Mouse (Mus musculus): Measurements from ENCODE around the gene Itgb6. TPM values are rescaled to one million over a fixed set of nuclear protein-coding genes. Genes with fewer than 3 reads are reported as not detected.

Gene Itgb6
- total and polyA plus RNA-seq, 2 experiments from 2014 or later: 0.43 TPM; not detected in 1

GRCm38 (mm10) chr2:60659993-60660392 is 62.5 kb downstream of the Itgb6 start:
- no peaks in the 10 kb centered on the region for H3K36me3 ChIP-seq (ENCODE audit: insufficient read depth)
- 96% methylated on average over 4 of the region's 4 CpGs for WGBS
- no peak for ATAC-seq

DNA sequence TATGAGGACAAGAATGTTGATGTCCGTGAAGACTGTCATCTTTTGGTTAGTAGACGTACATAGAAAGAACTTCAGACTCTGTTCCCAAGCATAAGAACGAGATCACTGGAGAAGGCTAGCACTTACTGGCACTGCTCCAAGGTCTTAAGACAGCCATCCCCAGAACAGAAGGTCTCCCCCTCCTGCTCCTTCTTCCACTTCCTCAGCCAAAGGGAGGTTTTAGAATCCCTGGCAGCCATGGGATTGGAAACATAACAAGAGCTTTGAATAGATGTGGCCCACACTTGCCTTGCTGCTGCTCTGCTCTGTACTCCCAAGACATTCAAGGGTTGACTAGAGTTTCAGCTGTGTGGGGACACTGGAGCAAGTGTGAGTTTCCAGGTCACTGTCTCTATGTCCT is 63.5 kb downstream of the Itgb6 start:
- no peak overlapping the region for H3K27ac ChIP-seq (ENCODE audit: low read depth, low read length)
- TF ChIP-seq CTCF (IDR thresholded peaks at IDR 0.05; ENCODE audit: low read depth): no peak
- H3K9me3 ChIP-seq (ENCODE audit: low read length): no peaks in the 10 kb centered on the region
- H3K36me3 ChIP-seq (ENCODE audit: insufficient read depth): no peaks in the 10 kb centered on the region
- H3K4me1 ChIP-seq (ENCODE audit: insufficient read depth): no peaks in the 10 kb centered on the region
- no peaks in the 10 kb centered on the region for H3K27me3 ChIP-seq (ENCODE audit: insufficient read depth, low read length)
- no peak overlapping the region for H3K4me2 ChIP-seq (ENCODE audit: low read depth)
- H3K9ac ChIP-seq: no peak overlapping the region
- H3K4me3 ChIP-seq (ENCODE audit: low read depth, low read length): no peak overlapping the region
- ATAC-seq (0 out of 2 replicates have a peak, but pooled peaks have one; percentile 20), DNase-seq (peak; percentile 10)
- 65% methylated on average over 3 of the region's 3 CpGs for WGBS

More at GRCm38 (mm10) chr2:60659993-60660392, 62.5 kb downstream of the Itgb6 start:
- no peaks in the 10 kb centered on the region for H3K4me1 ChIP-seq (ENCODE audit: insufficient read depth)
- no peak overlapping the region for H3K4me3 ChIP-seq (ENCODE audit: low read depth, low read length)
- no peak overlapping the region for H3K27ac ChIP-seq (ENCODE audit: low read depth, low read length)
- no peak overlapping the region for H3K9ac ChIP-seq
- no peaks in the 10 kb centered on the region for H3K9me3 ChIP-seq (ENCODE audit: low read length)
- no peak overlapping the region for H3K4me2 ChIP-seq (ENCODE audit: low read depth)
- no peak for TF ChIP-seq CTCF (IDR thresholded peaks at IDR 0.05; ENCODE audit: low read depth)
- no peaks in the 10 kb centered on the region for H3K27me3 ChIP-seq (ENCODE audit: insufficient read depth, low read length)
- DNase-seq: no peak

DNA sequence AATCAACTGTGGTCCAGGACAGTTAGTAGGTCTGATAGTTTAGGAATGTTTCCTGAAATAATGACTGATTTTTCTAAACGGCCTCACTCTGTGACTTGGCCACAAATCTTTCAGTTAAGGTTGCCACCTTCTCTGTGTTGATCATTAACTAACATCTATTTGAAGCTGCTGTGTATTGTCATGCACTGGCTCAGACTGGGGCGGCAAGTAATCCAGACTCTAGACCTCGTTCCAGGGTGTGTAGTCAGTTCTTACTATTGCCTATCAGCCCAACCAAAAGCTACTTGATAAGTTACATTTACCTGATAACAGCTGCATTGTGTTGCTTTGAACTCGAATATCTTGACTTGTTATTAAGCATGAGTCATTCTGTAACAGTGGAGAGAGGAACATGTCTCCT is 67.6 kb downstream of the Itgb6 start:
- DNase-seq (no peak), ATAC-seq (no peak)
- 81% methylated on average over 4 of the region's 4 CpGs for WGBS
- Histone ChIP-seq H3K36me3 (ENCODE audit: insufficient read depth) (no peaks in the 10 kb centered on the region), H3K4me1 (ENCODE audit: insufficient read depth) (no peaks in the 10 kb centered on the region), H3K9ac (no peak overlapping the region), H3K4me3 (ENCODE audit: low read depth, low read length) (no peak overlapping the region), H3K9me3 (ENCODE audit: low read length) (no peaks in the 10 kb centered on the region), H3K27me3 (ENCODE audit: insufficient read depth, low read length) (no peaks in the 10 kb centered on the region), H3K27ac (ENCODE audit: low read depth, low read length) (no peak overlapping the region), H3K4me2 (ENCODE audit: low read depth) (no peak overlapping the region)
- TF ChIP-seq CTCF (IDR thresholded peaks at IDR 0.05; ENCODE audit: low read depth): no peak

GRCm38 (mm10) chr2:60650155-60650554 is 72.3 kb downstream of the Itgb6 start:
- H3K9ac ChIP-seq: no peak overlapping the region
- no peak overlapping the region for H3K27ac ChIP-seq (ENCODE audit: low read depth, low read length)
- WGBS: 95% methylated on average over 5 of the region's 5 CpGs
- H3K36me3 ChIP-seq (ENCODE audit: insufficient read depth): no peaks in the 10 kb centered on the region
- H3K4me2 ChIP-seq (ENCODE audit: low read depth): no peak overlapping the region
- no peak for ATAC-seq
- H3K4me1 ChIP-seq (ENCODE audit: insufficient read depth): no peaks in the 10 kb centered on the region
- TF ChIP-seq CTCF (IDR thresholded peaks at IDR 0.05; ENCODE audit: low read depth): no peak
- H3K9me3 ChIP-seq (ENCODE audit: low read length): no peaks in the 10 kb centered on the region
- no peak for DNase-seq
- H3K27me3 ChIP-seq (ENCODE audit: insufficient read depth, low read length): no peaks in the 10 kb centered on the region
- no peak overlapping the region for H3K4me3 ChIP-seq (ENCODE audit: low read depth, low read length)

DNA sequence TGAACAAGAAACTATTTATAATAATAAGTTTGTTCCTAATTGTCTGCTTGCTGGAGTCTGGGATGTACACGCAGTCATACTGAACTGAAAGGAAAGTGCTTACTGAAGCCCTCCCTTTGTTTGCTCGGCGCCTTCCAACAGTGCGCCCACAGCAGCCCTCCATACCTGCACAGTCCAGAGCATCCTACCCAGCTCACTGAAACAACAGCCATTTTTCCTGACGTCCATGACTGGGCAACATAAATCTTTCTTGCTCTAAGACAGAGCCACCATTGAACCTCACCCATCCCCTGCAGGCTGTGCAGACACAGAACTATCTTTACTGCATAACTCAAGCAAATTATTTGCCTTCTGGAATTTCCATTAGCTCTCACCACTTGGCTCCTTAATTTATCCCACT is 74.8 kb downstream of the Itgb6 start:
- no peaks in the 10 kb centered on the region for H3K36me3 ChIP-seq (ENCODE audit: insufficient read depth)
- no peak overlapping the region for H3K27ac ChIP-seq (ENCODE audit: low read depth, low read length)
- ATAC-seq (no peak), DNase-seq (no peak)
- WGBS: 44% methylated on average over 5 of the region's 5 CpGs
- TF ChIP-seq CTCF (IDR thresholded peaks at IDR 0.05; ENCODE audit: low read depth): no peak
- H3K9ac ChIP-seq: no peak overlapping the region
- H3K9me3 ChIP-seq (ENCODE audit: low read length): no peaks in the 10 kb centered on the region
- H3K4me3 ChIP-seq (ENCODE audit: low read depth, low read length): no peak overlapping the region
- H3K27me3 ChIP-seq (ENCODE audit: insufficient read depth, low read length): no peaks in the 10 kb centered on the region
- H3K4me1 ChIP-seq (ENCODE audit: insufficient read depth): no peaks in the 10 kb centered on the region
- H3K4me2 ChIP-seq (ENCODE audit: low read depth): no peak overlapping the region

DNA sequence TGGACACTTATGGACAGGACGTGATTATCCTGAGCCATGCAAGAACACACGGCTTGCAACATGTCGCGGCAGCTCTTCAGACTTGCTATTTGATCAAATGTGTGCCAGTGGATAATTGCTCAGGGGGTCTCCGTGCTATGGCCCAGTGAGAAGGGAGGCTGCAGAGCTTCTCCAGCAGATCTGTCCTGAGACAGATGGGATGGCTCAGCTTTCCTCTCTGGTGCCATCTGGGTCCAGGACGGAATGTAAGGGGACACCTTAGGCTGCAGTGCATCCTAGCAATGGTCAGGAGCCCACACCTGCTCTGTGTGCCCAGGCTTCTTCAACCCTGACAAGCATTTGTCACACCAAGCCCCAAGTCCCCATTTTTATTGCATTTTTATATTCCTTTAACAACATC is 75.9 kb downstream of the Itgb6 start:
- ATAC-seq (no peak), DNase-seq (no peak)
- Histone ChIP-seq H3K4me3 (ENCODE audit: low read depth, low read length) (no peak overlapping the region), H3K9ac (no peak overlapping the region), H3K36me3 (ENCODE audit: insufficient read depth) (no peaks in the 10 kb centered on the region), H3K9me3 (ENCODE audit: low read length) (no peaks in the 10 kb centered on the region), H3K4me1 (ENCODE audit: insufficient read depth) (no peaks in the 10 kb centered on the region), H3K27ac (ENCODE audit: low read depth, low read length) (no peak overlapping the region), H3K27me3 (ENCODE audit: insufficient read depth, low read length) (no peaks in the 10 kb centered on the region), H3K4me2 (ENCODE audit: low read depth) (no peak overlapping the region)
- WGBS: 82% methylated on average over 6 of the region's 6 CpGs
- no peak for TF ChIP-seq CTCF (IDR thresholded peaks at IDR 0.05; ENCODE audit: low read depth)

DNA sequence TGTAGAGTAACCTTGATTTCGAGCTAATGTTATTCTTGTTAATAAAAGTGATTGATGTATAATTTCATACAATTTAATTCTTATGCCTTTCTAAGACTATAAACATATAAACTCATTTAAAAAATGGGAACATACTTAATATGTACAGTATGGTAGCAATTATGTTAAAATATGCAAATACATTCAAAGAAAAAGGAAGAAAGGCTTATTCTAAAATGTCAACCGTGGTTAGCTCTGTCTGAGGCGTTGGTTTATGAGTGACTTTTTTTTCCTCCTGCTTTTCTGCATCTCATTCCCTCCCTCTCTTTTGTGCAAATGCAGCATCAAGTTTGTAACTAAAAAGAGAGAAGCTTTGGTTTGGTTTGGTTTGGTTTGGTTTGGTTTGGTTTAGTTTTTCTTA is 79.0 kb downstream of the Itgb6 start:
- DNase-seq: no peak
- Histone ChIP-seq H3K9me3 (ENCODE audit: low read length) (no peaks in the 10 kb centered on the region), H3K4me2 (ENCODE audit: low read depth) (no peak overlapping the region), H3K27me3 (ENCODE audit: insufficient read depth, low read length) (no peaks in the 10 kb centered on the region), H3K4me3 (ENCODE audit: low read depth, low read length) (no peak overlapping the region), H3K4me1 (ENCODE audit: insufficient read depth) (no peaks in the 10 kb centered on the region), H3K27ac (ENCODE audit: low read depth, low read length) (no peak overlapping the region), H3K36me3 (ENCODE audit: insufficient read depth) (no peaks in the 10 kb centered on the region), H3K9ac (no peak overlapping the region)
- 0 out of 2 replicates have a peak, but pooled peaks have one; percentile 53 for ATAC-seq
- no peak for TF ChIP-seq CTCF (IDR thresholded peaks at IDR 0.05; ENCODE audit: low read depth)
- WGBS: 47% methylated on average over 3 of the region's 3 CpGs

DNA sequence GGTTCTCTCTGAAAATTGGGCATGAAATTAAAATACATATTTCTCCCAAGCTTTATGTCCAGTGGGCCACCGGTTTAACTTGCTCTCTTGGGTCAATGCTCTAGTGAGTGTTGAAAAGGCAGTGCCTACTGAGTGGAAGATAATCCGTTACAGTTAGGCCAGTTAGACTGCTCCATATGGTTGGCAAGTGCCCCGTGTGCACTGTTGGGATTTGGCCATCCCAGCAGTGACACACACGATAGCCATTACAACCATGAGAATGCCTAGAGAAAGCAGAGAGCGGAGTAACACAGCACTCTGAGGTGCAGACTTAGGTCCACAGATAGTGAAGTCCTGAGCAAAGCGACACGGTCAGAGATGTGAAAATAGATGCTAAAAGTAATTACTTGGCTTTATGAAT is 79.8 kb downstream of the Itgb6 start:
- no peak overlapping the region for H3K9ac ChIP-seq
- DNase-seq (no peak), ATAC-seq (no peak)
- H3K4me3 ChIP-seq (ENCODE audit: low read depth, low read length): no peak overlapping the region
- no peak overlapping the region for H3K4me2 ChIP-seq (ENCODE audit: low read depth)
- H3K27me3 ChIP-seq (ENCODE audit: insufficient read depth, low read length): no peaks in the 10 kb centered on the region; the same call in 1 of the 2 replicates
- WGBS: 81% methylated on average over 7 of the region's 7 CpGs
- H3K36me3 ChIP-seq (ENCODE audit: insufficient read depth): no peaks in the 10 kb centered on the region
- no peaks in the 10 kb centered on the region for H3K4me1 ChIP-seq (ENCODE audit: insufficient read depth)
- H3K27ac ChIP-seq (ENCODE audit: low read depth, low read length): no peak overlapping the region
- H3K9me3 ChIP-seq (ENCODE audit: low read length): no peaks in the 10 kb centered on the region
- TF ChIP-seq CTCF (IDR thresholded peaks at IDR 0.05; ENCODE audit: low read depth): no peak
